Mouse (Mus musculus): ENCODE measurements at regions not wholly inside any gene's neighbourhood (a gene's known extent, or its start where the extent isn't known, plus 50 kb on each side); places are given as distances from the start of the nearest gene placed in this dataset.

DNA sequence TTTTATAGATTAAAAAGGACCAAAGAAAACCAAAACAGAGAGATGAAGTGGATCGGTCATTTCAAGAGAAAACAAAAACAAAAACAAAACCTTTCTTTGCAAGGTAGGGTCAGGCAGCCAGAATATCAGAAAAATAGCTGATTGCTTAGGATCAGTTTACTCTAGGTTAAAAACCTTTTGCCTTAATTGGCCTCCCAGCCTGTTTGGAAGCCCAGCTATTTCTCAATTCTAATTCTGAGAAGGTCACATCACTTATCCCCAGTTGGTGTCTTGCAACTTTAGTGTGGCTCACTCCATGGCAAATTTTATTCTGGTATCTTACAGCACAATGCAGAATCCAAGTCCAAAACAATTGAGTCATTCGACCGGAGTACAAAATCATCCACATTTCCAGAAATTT lies 70.0 kb downstream of the 1190002N15Rik start:
- ATAC-seq (ENCODE audit: low FRiP score, low read depth) (no peak), DNase-seq (ENCODE audit: low spot score) (no peak)
- no peak for TF ChIP-seq POLR2A (IDR thresholded peaks at IDR 0.05; ENCODE audit: borderline replicate concordance, extremely low read depth, insufficient read depth, insufficient read length)
- WGBS: 92% methylated on average over 3 of the region's 3 CpGs
- H3K27me3 ChIP-seq (ENCODE audit: control insufficient read depth, insufficient read depth, low read length): no peaks in the 10 kb centered on the region
- H3K27ac ChIP-seq (replicated peaks; ENCODE audit: low read depth, low read length): no peak overlapping the region
- no peak overlapping the region for H3K9ac ChIP-seq (ENCODE audit: low read depth, low read length, severe bottlenecking)
- H3K36me3 ChIP-seq (ENCODE audit: control insufficient read depth, insufficient read depth, low read length): no peaks in the 10 kb centered on the region
- peaks cover under 1% of the 10 kb centered on the region; the same call in 1 of the 2 replicates for H3K4me1 ChIP-seq (ENCODE audit: control insufficient read depth, insufficient read depth, low read length)
- no peak overlapping the region for H3K4me2 ChIP-seq (replicated peaks; ENCODE audit: low read depth, low read length, severe bottlenecking)
- no peaks in the 10 kb centered on the region for H3K9me3 ChIP-seq (ENCODE audit: control insufficient read depth, low read length)
- no peak overlapping the region for H3K4me3 ChIP-seq (replicated peaks; ENCODE audit: low read length)

DNA sequence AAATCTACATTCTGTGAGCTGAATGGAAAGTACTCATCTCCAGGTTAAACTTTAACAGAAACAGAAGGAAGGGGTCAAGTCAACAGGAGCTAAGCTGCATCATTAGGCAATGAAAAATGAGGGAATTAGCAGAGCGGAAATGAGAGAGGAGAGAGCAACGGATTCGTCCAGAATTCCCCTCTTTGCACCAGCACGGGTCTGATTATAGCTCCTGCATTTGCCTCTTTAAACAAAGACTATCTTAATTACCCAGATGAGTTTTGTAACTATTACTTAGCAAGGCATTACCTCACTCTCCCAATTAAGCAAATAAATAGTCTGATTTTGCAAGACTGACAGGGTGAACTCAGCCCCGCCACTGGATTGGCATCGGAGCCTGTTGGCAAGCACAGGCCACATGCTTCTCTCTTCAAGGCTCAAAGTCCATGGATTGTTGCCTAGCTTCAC lies 81.8 kb downstream of the 1190002N15Rik start:
- no peak for ATAC-seq (ENCODE audit: low FRiP score, low read depth)
- no peak for DNase-seq (ENCODE audit: low spot score)

DNA sequence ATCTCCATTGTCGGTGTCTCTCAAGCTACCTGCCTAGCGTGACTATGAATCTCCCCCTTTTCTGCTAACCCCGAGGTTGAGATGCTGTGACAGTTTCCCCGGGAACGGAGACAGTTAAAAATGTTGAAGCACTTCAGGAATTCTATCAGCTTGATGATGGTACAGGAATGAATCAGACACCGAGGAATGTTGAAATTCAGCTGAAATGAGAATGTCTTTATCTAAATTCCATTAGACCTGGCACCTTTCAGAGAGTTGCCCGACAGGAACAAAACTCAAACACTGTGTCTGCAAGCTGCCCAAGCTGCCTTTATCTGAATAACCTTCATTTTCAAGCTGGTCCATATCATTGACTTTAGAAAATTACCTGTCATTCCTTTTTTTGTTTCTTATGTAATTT lies 82.4 kb downstream of the 1190002N15Rik start:
- no peaks in the 10 kb centered on the region for H3K36me3 ChIP-seq (ENCODE audit: control insufficient read depth, insufficient read depth, low read length)
- H3K27me3 ChIP-seq (ENCODE audit: control insufficient read depth, insufficient read depth, low read length): no peaks in the 10 kb centered on the region
- DNase-seq (ENCODE audit: low spot score) (no peak), ATAC-seq (ENCODE audit: low FRiP score, low read depth) (no peak)
- TF ChIP-seq POLR2A (IDR thresholded peaks at IDR 0.05; ENCODE audit: borderline replicate concordance, extremely low read depth, insufficient read depth, insufficient read length): no peak
- no peak overlapping the region for H3K4me2 ChIP-seq (replicated peaks; ENCODE audit: low read depth, low read length, severe bottlenecking)
- H3K27ac ChIP-seq (replicated peaks; ENCODE audit: low read depth, low read length): no peak overlapping the region
- no peak overlapping the region for H3K9ac ChIP-seq (ENCODE audit: low read depth, low read length, severe bottlenecking)
- H3K4me3 ChIP-seq (replicated peaks; ENCODE audit: low read length): no peak overlapping the region
- H3K9me3 ChIP-seq (ENCODE audit: control insufficient read depth, low read length): no peaks in the 10 kb centered on the region
- 80% methylated on average over 7 of the region's 7 CpGs for WGBS
- H3K4me1 ChIP-seq (ENCODE audit: control insufficient read depth, insufficient read depth, low read length): no peaks in the 10 kb centered on the region

More for the DNA sequence above, 81.8 kb downstream of the 1190002N15Rik start:
- H3K4me3 ChIP-seq (replicated peaks; ENCODE audit: low read length): no peak overlapping the region
- no peak overlapping the region for H3K9ac ChIP-seq (ENCODE audit: low read depth, low read length, severe bottlenecking)
- H3K4me2 ChIP-seq (replicated peaks; ENCODE audit: low read depth, low read length, severe bottlenecking): no peak overlapping the region
- no peaks in the 10 kb centered on the region for H3K27me3 ChIP-seq (ENCODE audit: control insufficient read depth, insufficient read depth, low read length)
- H3K27ac ChIP-seq (replicated peaks; ENCODE audit: low read depth, low read length): no peak overlapping the region
- no peaks in the 10 kb centered on the region for H3K9me3 ChIP-seq (ENCODE audit: control insufficient read depth, low read length)
- no peaks in the 10 kb centered on the region for H3K4me1 ChIP-seq (ENCODE audit: control insufficient read depth, insufficient read depth, low read length)
- TF ChIP-seq POLR2A (IDR thresholded peaks at IDR 0.05; ENCODE audit: borderline replicate concordance, extremely low read depth, insufficient read depth, insufficient read length): no peak
- H3K36me3 ChIP-seq (ENCODE audit: control insufficient read depth, insufficient read depth, low read length): no peaks in the 10 kb centered on the region
- WGBS: 51% methylated on average over 6 of the region's 6 CpGs

DNA sequence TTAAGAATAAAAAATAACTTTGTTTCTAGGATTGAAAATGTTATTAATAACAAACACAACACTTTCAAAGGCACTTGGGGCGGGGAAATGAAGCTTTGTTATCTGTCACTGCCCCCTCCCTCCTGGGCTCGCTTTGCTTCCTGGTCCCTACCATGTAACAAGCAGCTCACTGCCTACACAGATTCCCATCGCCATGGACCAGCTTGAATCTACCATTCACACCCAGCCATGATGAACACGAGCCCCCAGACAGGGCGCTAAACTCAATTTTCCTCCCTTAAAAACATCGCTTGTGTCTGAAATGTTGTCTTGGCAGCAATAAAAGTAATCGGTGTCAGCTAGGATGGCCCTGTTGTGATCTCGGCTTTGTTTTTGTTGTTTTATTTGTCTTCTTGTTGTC lies 88.0 kb downstream of the 1190002N15Rik start:
- 78% methylated on average over 8 of the region's 8 CpGs for WGBS
- H3K9ac ChIP-seq (ENCODE audit: low read depth, low read length, severe bottlenecking): no peak overlapping the region
- no peak overlapping the region for H3K4me2 ChIP-seq (replicated peaks; ENCODE audit: low read depth, low read length, severe bottlenecking)
- H3K27ac ChIP-seq (replicated peaks; ENCODE audit: low read depth, low read length): no peak overlapping the region
- DNase-seq (ENCODE audit: low spot score) (no peak), ATAC-seq (ENCODE audit: low FRiP score, low read depth) (no peak)
- no peaks in the 10 kb centered on the region for H3K27me3 ChIP-seq (ENCODE audit: control insufficient read depth, insufficient read depth, low read length)
- H3K4me1 ChIP-seq (ENCODE audit: control insufficient read depth, insufficient read depth, low read length): no peaks in the 10 kb centered on the region
- no peaks in the 10 kb centered on the region for H3K36me3 ChIP-seq (ENCODE audit: control insufficient read depth, insufficient read depth, low read length)
- no peak for TF ChIP-seq POLR2A (IDR thresholded peaks at IDR 0.05; ENCODE audit: borderline replicate concordance, extremely low read depth, insufficient read depth, insufficient read length)
- no peak overlapping the region for H3K4me3 ChIP-seq (replicated peaks; ENCODE audit: low read length)
- H3K9me3 ChIP-seq (ENCODE audit: control insufficient read depth, low read length): no peaks in the 10 kb centered on the region

DNA sequence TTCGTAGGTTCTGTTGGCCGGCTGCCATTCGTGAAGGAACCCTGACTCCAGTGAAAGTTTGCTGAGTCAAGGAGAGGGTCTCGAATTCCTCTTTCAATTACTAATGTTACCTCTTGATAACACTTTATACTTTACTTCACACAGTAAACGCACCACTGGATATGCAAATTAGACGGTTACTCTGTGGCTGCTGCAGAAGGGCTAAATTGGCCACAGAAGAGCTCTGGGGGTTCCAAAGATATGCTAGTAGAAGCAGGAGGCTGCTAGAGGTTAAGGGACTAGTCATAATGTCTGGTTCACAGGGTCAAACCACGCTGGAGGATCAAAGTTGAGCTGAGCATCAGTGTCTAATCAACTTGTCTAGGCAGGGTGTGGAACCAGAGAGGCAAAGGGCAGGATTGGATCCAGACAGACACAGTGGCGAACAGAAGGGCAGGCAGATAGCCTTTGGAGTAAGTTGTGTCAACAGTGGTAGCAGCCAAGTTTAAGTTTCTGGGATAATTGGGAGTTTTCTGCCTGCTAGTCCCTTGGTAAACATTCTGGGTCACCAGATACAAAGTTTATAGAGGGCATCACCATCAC lies 91.6 kb downstream of the 1190002N15Rik start:
- no peak overlapping the region for H3K9ac ChIP-seq (ENCODE audit: low read depth, low read length, severe bottlenecking)
- H3K36me3 ChIP-seq (ENCODE audit: control insufficient read depth, insufficient read depth, low read length): no peaks in the 10 kb centered on the region
- 63% methylated on average over 8 of the region's 8 CpGs for WGBS
- no peak overlapping the region for H3K4me3 ChIP-seq (replicated peaks; ENCODE audit: low read length)
- H3K27ac ChIP-seq (replicated peaks; ENCODE audit: low read depth, low read length): no peak overlapping the region
- no peaks in the 10 kb centered on the region for H3K9me3 ChIP-seq (ENCODE audit: control insufficient read depth, low read length)
- no peak overlapping the region for H3K4me2 ChIP-seq (replicated peaks; ENCODE audit: low read depth, low read length, severe bottlenecking)
- no peaks in the 10 kb centered on the region for H3K27me3 ChIP-seq (ENCODE audit: control insufficient read depth, insufficient read depth, low read length)
- no peaks in the 10 kb centered on the region for H3K4me1 ChIP-seq (ENCODE audit: control insufficient read depth, insufficient read depth, low read length)
- DNase-seq (ENCODE audit: low spot score) (no peak), ATAC-seq (ENCODE audit: low FRiP score, low read depth) (no peak)
- no peak for TF ChIP-seq POLR2A (IDR thresholded peaks at IDR 0.05; ENCODE audit: borderline replicate concordance, extremely low read depth, insufficient read depth, insufficient read length)

All from limb, embryonic 14.5 days (tissue).